Mouse (Mus musculus): ENCODE data around the gene Pwp2.
"Not testable (repeated sequence)": the region's sequence is repeated elsewhere in the genome, so short reads cannot be mapped to it uniquely, and the experiment has no call there.

Pwp2 gene

DNA sequence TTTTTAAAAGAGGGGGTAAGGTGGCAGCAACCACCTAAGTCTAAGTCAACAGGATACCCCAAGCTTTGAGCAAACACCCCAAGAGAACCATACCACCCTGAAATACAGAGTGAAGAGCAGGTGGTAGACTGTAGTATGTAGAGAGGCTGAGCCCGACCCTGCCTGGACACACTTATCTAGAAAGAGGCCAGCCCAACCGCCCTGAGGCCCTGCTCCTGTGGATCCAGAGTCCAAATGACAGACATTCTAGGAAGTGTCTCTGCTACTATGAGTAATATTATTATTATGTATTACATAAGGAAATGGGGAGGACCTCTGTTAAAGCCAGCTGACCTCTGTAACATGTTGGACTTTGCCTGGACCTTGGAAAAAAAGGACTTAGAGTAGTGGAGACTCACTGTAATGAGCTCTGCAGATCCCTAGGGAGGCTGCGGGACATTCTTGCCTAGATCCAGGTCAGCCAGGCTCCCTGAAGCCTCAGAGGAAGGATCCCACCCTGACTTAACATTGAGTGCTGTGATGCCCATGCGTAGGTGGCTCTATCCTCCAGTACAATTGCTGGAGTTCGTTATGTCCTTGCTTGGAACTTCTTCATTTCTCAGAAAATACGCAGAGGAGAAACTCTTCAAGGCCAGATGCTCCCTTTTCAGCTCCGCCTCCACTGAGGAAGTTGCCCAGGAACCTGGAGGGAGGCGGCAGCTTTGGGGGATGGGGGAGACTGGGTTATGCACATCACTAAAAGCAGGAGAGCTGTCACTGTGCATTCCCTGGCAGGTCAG lies 41.0 kb downstream of the Pwp2 start:
- no peak for DNase-seq (ENCODE audit: extremely low read depth, low read depth, low spot score)

DNA sequence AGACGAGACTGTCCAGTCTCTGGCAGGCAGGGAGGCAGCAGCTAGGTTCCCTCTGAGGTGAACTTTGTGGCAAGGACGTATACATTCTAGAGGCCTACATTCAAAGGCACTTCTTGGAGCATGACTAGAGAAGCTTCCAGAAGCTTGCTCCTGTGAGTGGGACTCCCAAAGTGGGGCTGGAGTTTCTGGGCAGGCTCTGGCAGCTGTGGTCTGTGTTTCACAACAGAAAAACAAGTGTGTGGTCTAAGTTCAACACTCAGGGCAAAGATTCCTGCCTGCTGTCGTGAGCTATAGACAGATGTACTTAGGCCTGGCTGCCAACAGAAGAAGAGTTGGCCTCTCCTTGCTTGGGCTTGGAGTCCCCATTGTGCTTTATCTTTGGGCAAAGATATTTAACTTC lies 44.1 kb downstream of the Pwp2 start:
- no peak for DNase-seq (ENCODE audit: extremely low read depth, low read depth, low spot score)

DNA sequence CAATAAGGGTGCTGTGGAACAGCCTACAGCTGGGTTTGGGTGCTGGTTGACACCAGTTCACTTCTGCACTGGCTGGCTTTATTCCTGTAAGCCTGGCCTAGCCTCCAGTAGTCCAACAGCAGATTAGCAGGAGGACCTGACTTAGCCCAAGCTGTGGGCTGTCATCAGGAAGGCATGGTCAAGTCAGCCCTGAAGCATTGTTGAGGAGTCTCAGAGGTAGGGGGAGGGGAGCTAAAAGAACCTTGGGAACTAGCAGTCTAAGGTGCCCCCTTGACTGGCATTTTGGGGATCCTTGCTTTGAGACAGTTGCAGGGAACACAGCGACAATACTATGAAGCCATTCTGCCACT lies 44.7 kb downstream of the Pwp2 start:
- no peak for DNase-seq (ENCODE audit: extremely low read depth, low read depth, low spot score)

DNA sequence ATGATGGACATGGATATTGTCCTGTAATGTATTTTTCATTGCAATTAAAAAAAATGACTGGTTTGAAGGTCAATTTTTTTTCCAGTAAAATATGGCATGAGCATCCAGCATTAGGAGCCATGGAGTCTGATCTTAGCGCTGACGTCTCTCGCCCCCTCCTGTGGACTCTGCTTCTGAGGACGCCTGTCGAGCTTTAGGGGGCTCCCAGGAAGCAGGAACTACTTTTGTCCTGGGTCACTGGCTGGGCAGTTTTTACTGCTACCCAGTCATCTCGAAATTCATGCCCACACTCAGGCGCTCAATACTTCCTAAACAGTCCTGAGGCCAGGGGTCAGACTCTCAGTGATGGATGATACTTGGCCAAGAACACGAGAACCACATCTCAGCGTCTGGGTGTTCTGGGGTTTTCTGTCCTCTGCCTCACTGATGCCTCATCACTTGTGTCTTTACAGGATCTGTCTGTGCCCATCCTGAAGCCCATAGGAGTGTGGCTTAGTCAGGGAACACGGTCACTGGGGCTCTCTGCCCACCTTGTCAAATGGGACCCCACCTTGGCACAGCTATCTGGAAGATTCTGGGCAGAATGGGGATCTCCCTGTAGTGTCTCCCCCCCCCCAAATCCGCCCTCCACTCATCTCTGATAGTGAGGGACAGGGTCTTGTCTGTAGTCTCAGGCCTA lies 45.2 kb downstream of the Pwp2 start:
- no peak for DNase-seq (ENCODE audit: extremely low read depth, low read depth, low spot score)

DNA sequence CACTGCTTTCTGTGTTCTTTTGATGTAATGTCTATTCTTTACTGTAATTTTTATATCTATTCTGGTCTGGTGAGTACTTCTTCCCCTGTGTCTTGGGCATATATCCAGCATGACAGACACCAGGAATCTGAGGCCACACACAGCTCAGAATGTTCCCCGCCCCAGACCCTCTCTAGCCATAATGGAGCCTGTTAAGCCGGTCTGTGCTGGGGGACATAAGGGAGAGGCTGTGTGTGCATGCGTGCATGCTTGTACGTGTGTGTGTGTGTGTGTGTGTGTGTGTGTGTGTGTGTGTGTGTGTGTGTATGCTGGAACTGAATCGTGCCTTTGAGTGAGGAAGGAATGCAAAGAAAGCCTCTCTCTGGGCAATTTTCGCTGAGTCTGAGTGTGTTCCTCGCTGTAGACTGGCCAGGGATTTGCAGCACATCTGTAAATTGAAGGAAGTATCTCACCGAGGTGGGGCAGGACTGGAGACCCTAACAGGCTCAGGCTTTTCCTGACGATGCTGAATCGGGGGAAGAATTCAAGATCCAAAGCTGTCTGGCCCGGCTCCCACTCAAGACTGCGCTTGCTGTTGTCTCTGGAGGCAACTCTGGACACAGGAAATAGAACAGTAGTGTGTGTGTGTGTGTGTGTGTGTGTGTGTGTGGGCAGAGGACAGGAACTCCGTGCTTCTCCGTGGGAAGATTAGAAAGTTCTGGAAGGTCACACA lies 46.0 kb downstream of the Pwp2 start:
- no peak for DNase-seq (ENCODE audit: extremely low read depth, low read depth, low spot score)

DNA sequence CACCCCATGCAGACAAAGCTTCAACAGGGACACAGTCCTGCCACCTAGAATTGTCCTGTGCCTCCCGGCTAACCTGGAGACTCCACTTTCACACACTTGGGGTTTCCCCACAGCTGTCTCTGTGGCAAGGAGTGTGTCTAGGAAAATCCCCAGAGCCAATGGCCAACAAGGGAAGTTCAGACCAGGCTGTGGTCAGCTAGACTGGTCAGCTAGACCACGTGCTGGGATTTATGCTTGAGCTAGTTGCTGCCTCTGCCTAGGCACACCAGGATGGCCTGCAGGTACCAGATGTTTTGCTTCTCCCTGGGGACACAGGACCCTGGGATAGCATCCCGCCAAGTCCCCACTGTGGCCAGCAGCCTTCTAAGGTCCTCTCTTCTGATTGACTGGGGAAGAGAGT lies 47.8 kb downstream of the Pwp2 start:
- no peak for DNase-seq (ENCODE audit: extremely low read depth, low read depth, low spot score)

DNA sequence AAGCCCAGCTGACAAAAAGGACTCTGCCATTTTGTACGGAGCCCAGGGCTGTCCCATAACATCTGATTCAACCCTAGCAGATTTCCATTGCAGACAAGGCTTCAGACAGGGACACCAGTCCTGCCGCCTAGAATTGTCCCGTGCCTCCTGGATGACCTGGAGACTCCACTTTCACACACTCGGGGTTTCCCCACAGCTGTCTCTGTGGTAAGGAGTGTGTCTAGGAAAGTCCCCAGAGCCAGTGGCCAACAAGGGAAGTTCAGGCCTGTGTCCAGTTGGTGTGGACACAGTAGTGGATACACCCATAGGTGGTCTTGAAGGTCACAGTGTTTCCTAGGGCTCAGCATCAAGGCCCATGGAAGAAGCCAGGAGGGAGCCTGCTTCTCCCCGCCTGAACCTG lies 49.0 kb downstream of the Pwp2 start:
- DNase-seq (ENCODE audit: extremely low read depth, low read depth, low spot score): no peak

DNA sequence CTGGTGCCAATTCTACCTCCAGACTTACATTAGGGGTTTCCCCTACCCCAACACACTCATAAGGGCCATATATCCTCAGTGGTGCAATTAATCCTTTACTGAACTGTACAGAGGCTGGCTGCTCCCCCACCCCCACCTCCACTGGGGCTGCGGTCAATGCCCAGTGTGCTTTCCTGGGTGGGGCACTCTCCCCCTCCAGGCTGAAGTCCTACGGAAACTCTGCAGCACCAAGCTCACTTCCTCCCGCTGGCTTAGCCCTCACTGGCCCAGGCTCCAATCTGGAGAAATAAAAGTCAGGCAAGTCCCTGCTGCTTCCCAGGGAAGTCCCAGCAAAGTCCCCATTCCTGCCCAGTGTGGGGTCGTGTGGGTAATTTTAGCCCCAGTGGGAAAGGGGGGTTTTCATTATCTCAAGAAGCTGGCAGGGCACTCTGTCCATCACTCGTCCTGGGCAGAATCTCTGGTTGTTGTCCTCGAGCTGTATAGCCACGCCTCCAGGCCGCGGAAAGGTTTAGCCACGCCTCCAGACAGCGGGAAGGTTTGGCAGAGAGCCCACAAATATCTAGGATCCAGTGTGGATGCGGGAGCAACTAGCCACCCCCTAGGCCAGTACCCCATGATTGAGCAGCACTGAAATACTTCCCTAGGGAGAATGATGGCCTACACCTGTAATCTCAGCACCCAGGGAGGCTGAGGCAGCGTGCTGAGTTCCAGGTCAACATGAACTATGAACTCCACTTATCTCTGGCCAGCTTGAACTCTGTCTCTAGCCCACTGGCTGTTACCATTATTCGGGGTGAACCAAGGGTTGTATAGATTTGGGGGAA lies 49.8 kb downstream of the Pwp2 start:
- DNase-seq (ENCODE audit: extremely low read depth, low read depth, low spot score): no peak

DNA sequence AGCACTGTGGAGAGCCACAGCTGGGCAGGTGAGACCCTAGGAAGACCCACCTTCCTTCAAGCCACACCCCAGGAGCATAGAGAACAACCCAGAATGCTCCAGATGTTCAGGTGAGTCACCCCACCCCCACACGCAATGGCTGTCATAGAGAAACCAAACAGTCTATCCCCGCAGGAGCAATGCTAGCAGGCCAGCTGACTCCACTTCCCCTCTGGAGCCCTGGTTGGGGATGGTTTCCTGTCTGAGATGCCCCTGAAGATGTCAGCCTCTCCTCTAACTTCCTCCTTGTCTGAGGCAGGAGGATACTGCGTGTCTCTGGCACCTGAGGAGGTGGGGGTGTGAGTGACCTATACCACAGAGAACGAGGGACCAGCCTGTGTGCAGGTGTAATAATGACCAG lies 50.5 kb downstream of the Pwp2 start:
- DNase-seq (ENCODE audit: extremely low read depth, low read depth, low spot score): no peak

DNA sequence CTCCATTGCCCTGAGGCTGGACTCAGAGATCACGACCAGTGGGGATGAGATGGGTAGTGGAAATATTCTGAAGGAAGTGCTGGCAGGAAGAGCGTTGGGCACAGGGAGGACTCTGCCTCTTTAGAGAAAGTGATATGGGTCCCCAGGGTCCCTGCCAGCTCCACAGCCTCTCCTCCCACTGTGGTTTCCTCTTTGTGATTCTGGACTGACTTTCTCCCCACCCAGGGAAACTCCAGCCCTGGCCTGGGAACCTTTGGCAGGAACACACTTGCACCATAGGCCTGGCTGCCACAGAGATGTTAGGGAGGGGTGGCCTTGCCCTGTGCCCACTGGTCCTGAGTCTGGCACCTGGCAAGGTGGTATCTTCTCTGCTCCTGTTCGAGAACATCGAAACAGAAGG lies 55.0 kb downstream of the Pwp2 start:
- no peak for DNase-seq (ENCODE audit: extremely low read depth, low read depth, low spot score)

DNA sequence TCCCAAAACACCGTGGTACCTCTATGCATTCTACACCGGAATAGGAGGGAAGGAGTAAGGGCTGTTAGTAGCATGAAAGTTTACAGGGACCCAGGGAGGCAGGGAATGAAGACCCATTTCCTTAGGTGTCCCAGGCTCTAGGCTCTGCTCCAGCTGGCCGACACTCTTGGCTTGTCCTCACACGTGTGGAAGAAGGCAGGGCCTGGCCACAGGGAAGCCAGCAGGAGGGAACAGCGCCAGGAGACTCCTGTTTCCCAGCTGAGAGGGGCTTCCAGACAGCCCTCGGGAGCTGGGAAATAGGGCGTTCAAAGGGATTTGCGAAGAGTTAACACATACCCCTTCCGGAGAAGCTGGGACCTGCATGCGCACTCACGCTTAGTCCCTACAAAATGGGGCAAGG lies 55.5 kb downstream of the Pwp2 start:
- no peak for DNase-seq (ENCODE audit: extremely low read depth, low read depth, low spot score)

DNA sequence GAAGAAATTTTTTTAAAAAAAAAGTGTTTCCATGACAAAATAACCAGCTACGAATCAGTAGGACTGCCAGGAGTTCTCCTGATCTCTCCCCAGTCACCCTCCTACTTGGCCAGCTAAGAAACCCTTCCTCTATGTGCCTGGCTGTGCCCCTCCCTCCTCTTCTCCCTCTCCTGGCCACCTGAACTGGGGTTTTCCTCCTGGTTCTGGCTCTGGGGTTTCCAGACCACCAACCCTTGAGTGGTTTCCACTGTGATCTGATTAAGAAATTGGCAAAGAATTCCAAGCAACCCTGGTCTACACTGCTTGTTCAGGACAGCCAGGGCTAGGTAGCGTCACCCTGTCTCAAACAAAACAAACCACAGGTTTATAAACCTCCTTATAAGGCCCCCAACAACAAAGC lies 56.3 kb downstream of the Pwp2 start:
- DNase-seq (ENCODE audit: extremely low read depth, low read depth, low spot score): no peak

DNA sequence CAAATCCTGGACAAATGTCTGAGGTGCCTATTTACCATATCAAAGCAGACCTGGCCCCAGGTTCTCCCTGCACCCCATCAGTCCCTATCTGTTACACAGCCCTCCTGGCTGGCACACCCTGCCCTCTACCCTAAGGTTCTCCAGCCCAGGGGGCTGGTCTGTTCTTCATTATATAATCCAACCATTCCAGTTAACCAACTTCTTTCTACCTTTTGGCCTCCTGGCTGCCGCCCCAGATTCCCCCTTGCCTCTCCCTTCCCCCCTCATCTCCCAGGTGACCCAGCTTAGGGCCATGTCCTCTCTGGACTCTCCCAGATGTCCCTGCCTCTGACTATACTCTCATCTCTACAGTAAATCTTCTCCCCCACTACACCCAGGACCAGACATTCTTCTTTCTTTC lies 57.0 kb downstream of the Pwp2 start:
- no peak for DNase-seq (ENCODE audit: extremely low read depth, low read depth, low spot score)

DNA sequence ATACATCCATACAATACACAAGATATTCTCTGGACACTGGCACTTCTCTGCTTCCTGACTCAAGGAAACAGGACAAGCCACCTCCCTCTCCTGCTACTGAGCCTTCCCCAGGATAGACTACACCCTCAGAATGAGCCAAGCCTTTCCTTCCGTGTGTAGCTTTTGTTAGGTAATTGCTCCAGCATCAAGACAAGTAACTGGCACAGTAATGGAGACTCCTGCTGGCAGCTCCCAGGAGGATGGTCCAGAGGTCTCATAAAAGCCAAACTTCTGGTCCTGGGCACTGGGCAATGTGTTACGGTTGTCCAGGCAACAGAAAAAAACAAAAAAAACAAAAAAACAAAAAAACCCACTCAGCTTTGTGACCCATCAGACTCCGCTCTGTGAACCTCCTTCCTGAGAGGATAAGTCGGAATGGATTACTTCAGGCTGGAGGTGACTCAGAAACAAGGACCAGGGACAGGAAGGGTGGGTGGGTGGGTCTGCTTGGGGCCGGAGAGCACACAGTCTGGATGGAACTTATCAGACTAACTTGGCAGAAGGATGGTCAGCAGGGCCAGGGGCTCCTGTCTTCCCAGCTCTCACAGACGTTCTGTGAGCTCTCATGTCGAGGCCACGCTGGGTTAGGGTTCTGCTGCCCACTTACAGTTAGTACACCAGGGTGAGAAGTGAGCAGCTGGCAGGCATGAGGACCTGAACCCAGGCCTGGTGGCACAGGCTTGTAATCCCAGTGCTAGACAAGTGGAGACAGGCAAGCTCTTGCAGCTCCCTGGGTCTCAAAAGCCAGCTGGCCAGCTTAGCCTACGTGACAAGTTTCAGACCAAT lies 57.7 kb downstream of the Pwp2 start:
- peak; percentile 70 for DNase-seq (ENCODE audit: extremely low read depth, low read depth, low spot score)

DNA sequence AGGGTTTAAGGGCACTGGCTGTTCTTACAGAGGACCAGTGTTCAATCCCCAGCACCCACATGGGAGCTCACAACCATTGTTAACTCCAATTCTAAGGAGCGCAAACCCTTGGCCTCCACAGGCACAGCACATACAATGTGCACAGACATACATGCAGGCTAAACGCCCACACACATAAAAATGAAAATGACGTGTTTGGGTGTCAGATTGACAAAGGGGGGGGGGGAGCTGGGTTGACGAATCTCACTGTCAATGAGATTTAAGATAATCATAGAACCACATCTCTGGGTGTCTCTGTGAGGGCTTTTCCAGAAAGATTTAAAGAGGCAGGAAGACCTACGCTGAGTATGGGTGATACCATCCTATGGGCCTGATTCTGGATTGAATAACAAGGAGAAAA lies 58.6 kb downstream of the Pwp2 start:
- DNase-seq (ENCODE audit: extremely low read depth, low read depth, low spot score): no peak

DNA sequence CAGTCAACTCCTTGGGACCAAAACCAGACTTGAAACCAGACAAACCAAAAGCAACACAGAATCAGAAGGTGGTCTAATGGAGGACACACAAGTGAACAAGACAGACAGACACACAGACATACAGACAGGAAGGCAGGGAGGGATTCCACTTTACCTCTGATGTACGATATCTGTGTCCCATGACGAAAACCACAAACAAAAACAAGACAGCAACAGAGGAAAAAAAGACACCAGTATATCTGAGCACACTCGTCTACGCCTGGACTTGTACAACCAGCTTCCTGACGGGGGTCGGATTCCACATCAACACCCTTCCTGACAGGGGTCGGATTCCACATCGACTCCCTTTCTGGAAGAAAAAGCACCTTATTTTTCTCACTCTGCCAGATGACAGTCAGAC lies 59.9 kb downstream of the Pwp2 start:
- not testable (repeated sequence) for DNase-seq (ENCODE audit: extremely low read depth, low read depth, low spot score)

DNA sequence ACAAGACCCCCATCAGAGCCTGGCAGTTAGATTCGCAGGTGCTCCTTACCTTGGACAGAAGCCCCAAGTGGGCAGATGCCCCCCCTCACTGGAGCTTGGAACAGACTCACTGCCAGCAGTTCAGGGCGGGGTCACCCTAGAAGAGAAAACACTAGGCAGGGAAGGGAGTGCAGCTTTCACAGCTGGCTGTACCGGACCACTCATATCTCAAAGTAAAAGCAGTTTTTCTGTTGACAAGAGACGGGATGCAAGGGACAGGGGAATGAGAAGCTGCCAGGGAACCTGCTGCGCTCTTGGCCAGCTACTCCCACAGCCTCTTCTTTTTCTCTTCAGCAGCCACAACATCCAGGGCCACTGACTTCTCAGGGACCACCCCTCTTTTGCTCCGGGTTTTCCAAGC lies 60.8 kb downstream of the Pwp2 start:
- not testable (repeated sequence) for DNase-seq (ENCODE audit: extremely low read depth, low read depth, low spot score)

Data from fat pad, adult 2 months (tissue).